Mouse (Mus musculus) MEL (cell line): Measurements from ENCODE around the gene Gm10300. TPM values are rescaled to one million over a fixed set of nuclear protein-coding genes. Genes with fewer than 3 reads are reported as not detected.

Experiments used
- DNase-seq: peaks from one replicate; pipeline ENCODE4 v3.0.0; 2011; ENCODE audit warnings: low read depth, low spot score
- H3K27ac ChIP-seq: 2 replicates; pipeline ENCODE4 v1.5.1; 2012; ENCODE audit warnings: low read depth, mild to moderate bottlenecking, control low read depth, low read length, moderate library complexity; ENCODE audit not compliant: control insufficient read depth
- H3K27me3 ChIP-seq, 2 experiments: fragments of 150-350 bp in 1 of 2; sonication (generic) in 1 of 2; 2 replicates each; pipeline ENCODE4 v1.6.1; 2012; ENCODE audit warnings: low read length in 2 of 2, mild to moderate bottlenecking in 2 of 2, improper control_type of control experiment in 1 of 2, moderate library complexity in 1 of 2; ENCODE audit not compliant: insufficient read depth in 2 of 2, control insufficient read depth in 1 of 2
- H3K36me3 ChIP-seq, 2 experiments: 2 replicates each; pipeline ENCODE4 v1.6.1; 2012 to 2014; ENCODE audit warnings: low read length in 2 of 2, improper control_type of control experiment in 1 of 2, inconsistent platforms in 1 of 2, mild to moderate bottlenecking in 1 of 2; ENCODE audit not compliant: insufficient read depth in 2 of 2, control insufficient read depth in 1 of 2
- H3K4me1 ChIP-seq, 2 experiments: fragments of 150-350 bp in 1 of 2; sonication (generic) in 1 of 2; 2 replicates each; pipeline ENCODE4 v1.6.1; 2012; ENCODE audit warnings: low read length in 2 of 2, improper control_type of control experiment in 1 of 2, mild to moderate bottlenecking in 1 of 2; ENCODE audit not compliant: insufficient read depth in 2 of 2, control insufficient read depth in 1 of 2
- H3K4me3 ChIP-seq, 2 experiments: fragments of 150-350 bp in 1 of 2; sonication (generic) in 1 of 2; 2 replicates each; pipeline ENCODE4 v1.5.1; 2012; ENCODE audit warnings: low read depth in 2 of 2, low read length in 2 of 2, mild to moderate bottlenecking in 2 of 2, moderate library complexity in 2 of 2, control low read depth in 1 of 2, improper control_type of control experiment in 1 of 2; ENCODE audit not compliant: control insufficient read depth in 1 of 2, insufficient read depth in 1 of 2
- H3K79me2 ChIP-seq: 2 replicates; pipeline ENCODE4 v1.6.1; 2012; ENCODE audit warnings: mild to moderate bottlenecking, low read length, moderate library complexity; ENCODE audit not compliant: control insufficient read depth, poor library complexity, insufficient read depth
- H3K9ac ChIP-seq: 2 replicates; pipeline ENCODE4 v1.6.1; 2012; ENCODE audit warnings: low read depth, mild to moderate bottlenecking, control low read depth, low read length, moderate library complexity; ENCODE audit not compliant: control insufficient read depth, poor library complexity, severe bottlenecking
- H3K9me3 ChIP-seq: fragments of 150-350 bp; sonication (generic); replicated peaks from 2 replicates; pipeline ENCODE4 v1.6.1; 2012; ENCODE audit warnings: mild to moderate bottlenecking, low read length, improper control_type of control experiment, moderate library complexity; ENCODE audit not compliant: insufficient read depth
- CTCF ChIP-seq, 3 experiments: IDR thresholded peaks in 2 of 3; conservative IDR thresholded peaks in 1 of 3; 2 replicates each; pipeline ENCODE4 v1.5.1; 2011 to 2012; ENCODE audit warnings: low read length in 3 of 3, low read depth in 2 of 3, mild to moderate bottlenecking in 2 of 3, improper control_type of control experiment in 1 of 3, inconsistent platforms in 1 of 3, mixed read lengths in 1 of 3, moderate library complexity in 1 of 3; ENCODE audit not compliant: control insufficient read depth in 1 of 3, insufficient read depth in 1 of 3, poor library complexity in 1 of 3, severe bottlenecking in 1 of 3
- E2F4 ChIP-seq: IDR thresholded peaks from 2 replicates; pipeline ENCODE4 v1.6.1; 2011; ENCODE audit warnings: low read depth, low read length, improper control_type of control experiment, borderline replicate concordance
- JUND ChIP-seq: IDR thresholded peaks from 2 replicates; pipeline ENCODE4 v1.6.1; 2011; ENCODE audit warnings: low read depth, mild to moderate bottlenecking, improper control_type of control experiment, low read length
- KAT2A ChIP-seq: conservative IDR thresholded peaks from 2 replicates; pipeline ENCODE4 v1.6.1; 2012; ENCODE audit warnings: low read depth, low read length, improper control_type of control experiment, inconsistent platforms
- MAX ChIP-seq: IDR thresholded peaks from 2 replicates; pipeline ENCODE4 v1.6.1; 2011; ENCODE audit warnings: low read length, improper control_type of control experiment
- MAZ ChIP-seq: IDR thresholded peaks from 2 replicates; pipeline ENCODE4 v1.6.1; 2012; ENCODE audit warnings: low read depth, mild to moderate bottlenecking, inconsistent platforms, low read length, improper control_type of control experiment
- MEF2A ChIP-seq: IDR thresholded peaks from 2 replicates; pipeline ENCODE4 v1.6.1; 2014; ENCODE audit warnings: low read depth, mild to moderate bottlenecking, inconsistent platforms, low read length, improper control_type of control experiment; ENCODE audit not compliant: poor library complexity, insufficient replicate concordance, severe bottlenecking; ENCODE audit errors: extremely low read depth
- MXI1 ChIP-seq: IDR thresholded peaks from 2 replicates; pipeline ENCODE4 v1.6.1; 2011; ENCODE audit warnings: mild to moderate bottlenecking, low read depth, low read length, improper control_type of control experiment
- MYC ChIP-seq: IDR thresholded peaks from 2 replicates; pipeline ENCODE4 v1.6.1; 2011; ENCODE audit warnings: low read depth, mild to moderate bottlenecking, low read length, improper control_type of control experiment, moderate library complexity
- NRF1 ChIP-seq: IDR thresholded peaks from 2 replicates; pipeline ENCODE4 v1.6.1; 2014; ENCODE audit warnings: low read depth, mild to moderate bottlenecking, inconsistent platforms, low read length, improper control_type of control experiment, moderate library complexity; ENCODE audit not compliant: poor library complexity, insufficient read depth, severe bottlenecking
- POLR2AphosphoS2 ChIP-seq: IDR thresholded peaks from 2 replicates; pipeline ENCODE4 v1.6.1; 2011; ENCODE audit warnings: low read length, improper control_type of control experiment
- POLR2AphosphoS5 ChIP-seq: IDR thresholded peaks from 2 replicates; pipeline ENCODE4 v1.6.1; 2012; ENCODE audit warnings: low read depth, borderline replicate concordance, mild to moderate bottlenecking, inconsistent platforms, low read length, moderate library complexity, mixed read lengths
- RAD21 ChIP-seq: IDR thresholded peaks from 2 replicates; pipeline ENCODE4 v1.6.1; 2011; ENCODE audit warnings: mild to moderate bottlenecking, low read depth, low read length, improper control_type of control experiment
- RCOR1 ChIP-seq: IDR thresholded peaks from 2 replicates; pipeline ENCODE4 v1.6.1; 2012; ENCODE audit warnings: low read depth, mild to moderate bottlenecking, inconsistent platforms, low read length, improper control_type of control experiment
- SIN3A ChIP-seq: IDR thresholded peaks from 2 replicates; pipeline ENCODE4 v1.6.1; 2012; ENCODE audit warnings: low read length, improper control_type of control experiment, inconsistent platforms
- TAL1 ChIP-seq: IDR thresholded peaks from 2 replicates; pipeline ENCODE4 v1.6.1; 2012; ENCODE audit warnings: mild to moderate bottlenecking, inconsistent platforms, low read length, moderate library complexity, mixed read lengths
- USF2 ChIP-seq, 2 experiments: IDR thresholded peaks; 2 replicates each; pipeline ENCODE4 v1.6.1; 2011 to 2012; ENCODE audit warnings: improper control_type of control experiment in 2 of 2, low read length in 2 of 2, borderline replicate concordance in 1 of 2, inconsistent platforms in 1 of 2, low read depth in 1 of 2, mild to moderate bottlenecking in 1 of 2; ENCODE audit not compliant: insufficient read depth in 1 of 2
- ZKSCAN1 ChIP-seq: IDR thresholded peaks from 2 replicates; pipeline ENCODE4 v1.6.1; 2012; ENCODE audit warnings: low read depth, mild to moderate bottlenecking, inconsistent platforms, low read length, improper control_type of control experiment, moderate library complexity
- ZNF384 ChIP-seq: IDR thresholded peaks from 2 replicates; pipeline ENCODE4 v1.6.1; 2012; ENCODE audit warnings: low read depth, mild to moderate bottlenecking, inconsistent platforms, low read length, improper control_type of control experiment
- polyA plus RNA-seq, 2 experiments: library from polyadenylated mRNA; stranded (reverse) in 1 of 2; unstranded in 1 of 2; fragments of >175 nt in 1 of 2; fragments of >200 nt in 1 of 2; gene quantifications; 2 replicates each; pipeline versions ENCODE4 v1.2.1 to v1.2.4; 2012; ENCODE audit warnings: low replicate concordance in 2 of 2, low read depth in 1 of 2; ENCODE audit not compliant: insufficient read length in 2 of 2, insufficient read depth in 1 of 2, missing spikeins in 1 of 2
- total RNA-seq: library from RNA; depleted of rRNA; stranded (reverse); fragments of 300-350 nt; gene quantifications from 2 replicates; pipeline ENCODE4 v1.2.3, GENCODE M21; 2012

The Gm10300 gene
- total and polyA plus RNA-seq, 3 experiments: 0.18 to 0.46 TPM; not detected in 1

DNA sequence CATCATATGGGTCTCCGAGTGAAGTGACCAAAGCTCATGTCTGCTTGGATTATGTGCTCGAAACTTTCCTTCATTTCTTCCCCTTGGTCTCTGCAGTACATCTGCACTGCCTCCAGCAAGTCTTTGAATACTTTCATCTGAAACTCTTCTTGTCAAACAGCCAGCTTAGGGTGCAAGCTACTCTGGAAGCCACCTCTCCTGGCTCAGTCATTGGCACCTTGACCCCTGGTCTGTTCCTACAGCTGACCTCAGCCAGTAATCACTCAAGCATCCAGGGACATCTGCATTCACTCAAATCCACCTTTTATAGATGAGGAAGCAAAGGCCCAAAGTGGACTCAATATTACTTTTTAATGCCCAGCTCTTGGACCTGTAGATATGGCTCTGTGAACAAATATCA is 2.8 kb upstream of the Gm10300 start:
- no peak overlapping the region for H3K9ac ChIP-seq
- no peak for DNase-seq
- no peaks in the 10 kb centered on the region for H3K27me3 ChIP-seq
- no peaks in the 10 kb centered on the region for H3K9me3 ChIP-seq
- no peak overlapping the region for H3K4me3 ChIP-seq
- H3K4me1 ChIP-seq: peaks cover 7 to 31% of the 10 kb centered on the region in 2 experiments
- H3K79me2 ChIP-seq: peaks cover 48% of the 10 kb centered on the region
- peaks cover 7 to 29% of the 10 kb centered on the region in 2 experiments for H3K36me3 ChIP-seq
- H3K27ac ChIP-seq: no peak overlapping the region
- no peak for TF ChIP-seq CTCF (IDR thresholded peaks at IDR 0.05 in 2 of 3, conservative IDR thresholded peaks at IDR 0.05 in 1 of 3; ENCODE audit: control insufficient read depth in 1 of 3, insufficient read depth in 1 of 3, low read depth in 2 of 3, low read length in 3 of 3, poor library complexity in 1 of 3, severe bottlenecking in 1 of 3)
- TF ChIP-seq MAX: no peak
- no peak for TF ChIP-seq USF2 (IDR thresholded peaks at IDR 0.05; ENCODE audit: borderline replicate concordance in 1 of 2, insufficient read depth in 1 of 2, low read depth in 1 of 2, low read length in 2 of 2)
- no peak for TF ChIP-seq SIN3A
- TF ChIP-seq KAT2A: no peak
- TF ChIP-seq POLR2AphosphoS5: no peak
- TF ChIP-seq RAD21: no peak
- no peak for TF ChIP-seq RCOR1
- no peak for TF ChIP-seq MAZ
- no peak for TF ChIP-seq MEF2A
- no peak for TF ChIP-seq E2F4
- TF ChIP-seq JUND: no peak
- TF ChIP-seq ZKSCAN1: no peak
- TF ChIP-seq TAL1: no peak
- TF ChIP-seq POLR2AphosphoS2: no peak
- no peak for TF ChIP-seq MXI1
- TF ChIP-seq MYC: no peak
- TF ChIP-seq NRF1: no peak

DNA sequence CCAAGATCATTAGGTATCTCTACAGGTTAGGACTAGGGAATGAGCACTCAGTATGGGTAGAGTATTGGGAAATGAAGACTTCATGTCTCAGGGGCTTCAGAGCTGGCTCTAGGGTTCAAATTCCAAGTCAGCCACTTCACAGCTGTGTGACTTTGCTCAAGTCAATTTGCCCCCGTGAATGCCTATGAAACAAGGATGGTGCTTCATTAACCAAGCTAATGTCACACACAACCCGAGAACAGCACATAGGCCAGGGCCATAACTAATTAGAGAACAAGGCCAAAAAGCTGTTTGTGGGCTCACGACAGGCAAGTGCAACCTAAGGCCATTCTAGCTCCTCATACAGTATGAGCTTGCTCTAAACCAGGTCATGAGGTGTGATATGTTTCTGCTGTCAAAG is 2.3 kb upstream of the Gm10300 start:
- peaks cover 6 to 29% of the 10 kb centered on the region in 2 experiments for H3K4me1 ChIP-seq
- no peak overlapping the region for H3K27ac ChIP-seq
- no peaks in the 10 kb centered on the region for H3K9me3 ChIP-seq
- peaks cover 7 to 25% of the 10 kb centered on the region in 2 experiments for H3K36me3 ChIP-seq
- no peak overlapping the region for H3K4me3 ChIP-seq
- DNase-seq: no peak
- H3K79me2 ChIP-seq: peaks cover 46% of the 10 kb centered on the region
- H3K27me3 ChIP-seq: no peaks in the 10 kb centered on the region
- TF ChIP-seq ZNF384 (no peak), RAD21 (no peak)
- H3K9ac ChIP-seq: no peak overlapping the region
